Mouse (Mus musculus) layer of hippocampus, adult 18-20 months (tissue): ENCODE measurements around the gene Tapt1. TPM values are rescaled to one million over a fixed set of nuclear protein-coding genes. Genes with fewer than 3 reads are reported as not detected.

Source experiments
- DNase-seq, 2 experiments: peaks; one replicate each; pipeline ENCODE4 v3.0.0; 2022; ENCODE audit warnings: low spot score in 2 of 2
- total RNA-seq, 2 experiments: library from RNA; stranded (reverse); gene quantifications; 2 replicates each; pipeline ENCODE4 v1.2.3; 2021

Tapt1 gene
- total RNA-seq, 2 experiments from 2014 or later: 41.2 to 43.8 TPM

GRCm38 (mm10) chr5:44199109-44199508 lies 27.3 kb downstream of the Tapt1 start:
- DNase-seq: no peak

GRCm38 (mm10) chr5:44198471-44198870 lies 28.0 kb downstream of the Tapt1 start:
- DNase-seq: no peak

- no peak for DNase-seq
These were observed 28.6 kb downstream of the Tapt1 start for GRCm38 (mm10) chr5:44197806-44198205.

GRCm38 (mm10) chr5:44196167-44196566 lies 30.3 kb downstream of the Tapt1 start:
- DNase-seq: no peak

GRCm38 (mm10) chr5:44187370-44187769 lies 39.1 kb downstream of the Tapt1 start:
- DNase-seq: no peak

- peak in 1 of 2 experiments; percentile 45 for DNase-seq
These were observed 44.8 kb downstream of the Tapt1 start for GRCm38 (mm10) chr5:44181669-44182068.

- peak; percentile 28 to 61 for DNase-seq
These were observed 46.0 kb downstream of the Tapt1 start for GRCm38 (mm10) chr5:44180450-44180849.

GRCm38 (mm10) chr5:44174046-44174445 lies 52.4 kb downstream of the Tapt1 start:
- DNase-seq: no peak

GRCm38 (mm10) chr5:44166866-44167265 lies 59.6 kb downstream of the Tapt1 start:
- DNase-seq: no peak

GRCm38 (mm10) chr5:44165854-44166253 lies 60.6 kb downstream of the Tapt1 start:
- DNase-seq: peak in 1 of 2 experiments; percentile 39

- DNase-seq: no peak
These were observed 62.1 kb downstream of the Tapt1 start for GRCm38 (mm10) chr5:44164233-44164776.

GRCm38 (mm10) chr5:44163318-44163717 lies 63.1 kb downstream of the Tapt1 start:
- DNase-seq: no peak

- DNase-seq: no peak
These were observed 63.6 kb downstream of the Tapt1 start for GRCm38 (mm10) chr5:44162786-44163185.

GRCm38 (mm10) chr5:44159679-44160438 lies 66.6 kb downstream of the Tapt1 start:
- DNase-seq: no peak

- no peak for DNase-seq
These were observed 67.2 kb downstream of the Tapt1 start for GRCm38 (mm10) chr5:44159231-44159630.

GRCm38 (mm10) chr5:44158458-44158857 lies 68.0 kb downstream of the Tapt1 start:
- no peak for DNase-seq

GRCm38 (mm10) chr5:44157760-44158159 lies 68.7 kb downstream of the Tapt1 start:
- no peak for DNase-seq

GRCm38 (mm10) chr5:44153050-44153449 lies 73.4 kb downstream of the Tapt1 start:
- DNase-seq: no peak

- peak; percentile 30 to 55 for DNase-seq
These were observed 74.9 kb downstream of the Tapt1 start for GRCm38 (mm10) chr5:44151327-44152051.

GRCm38 (mm10) chr5:44147732-44148131 lies 78.7 kb downstream of the Tapt1 start:
- DNase-seq: no peak

- DNase-seq: no peak
These were observed 79.7 kb downstream of the Tapt1 start for GRCm38 (mm10) chr5:44146437-44147332.
